Mouse (Mus musculus): ENCODE data around the gene Stambpl1.

Gene Stambpl1

GRCm38 (mm10) chr19:34284383-34284782 lies 92.4 kb downstream of the Stambpl1 start:
- DNase-seq (ENCODE audit: low spot score in 2 of 2) = no peak

GRCm38 (mm10) chr19:34284826-34285225 lies 92.8 kb downstream of the Stambpl1 start:
- DNase-seq (ENCODE audit: low spot score in 2 of 2) = no peak

DNA sequence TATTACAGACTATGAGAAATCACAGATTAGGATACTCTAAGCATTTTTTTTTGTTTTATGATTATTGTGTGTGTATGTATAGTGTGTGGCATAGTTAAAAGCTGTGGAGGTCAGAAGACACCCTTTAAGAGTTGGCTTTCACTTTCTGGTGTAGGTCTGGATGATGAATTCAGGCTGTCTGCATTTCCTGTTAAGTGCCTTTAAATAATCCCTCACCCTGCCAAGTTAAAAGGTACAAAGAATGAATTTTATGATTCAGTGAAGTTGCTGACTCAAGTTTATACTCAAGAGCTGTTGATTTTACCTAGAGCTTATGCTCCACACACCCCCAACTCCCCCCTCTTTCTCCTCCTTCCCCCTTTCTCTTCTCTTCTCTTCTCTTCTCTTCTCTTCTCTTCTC lies 95.2 kb downstream of the Stambpl1 start:
- no peak for DNase-seq (ENCODE audit: low spot score in 2 of 2)

DNA sequence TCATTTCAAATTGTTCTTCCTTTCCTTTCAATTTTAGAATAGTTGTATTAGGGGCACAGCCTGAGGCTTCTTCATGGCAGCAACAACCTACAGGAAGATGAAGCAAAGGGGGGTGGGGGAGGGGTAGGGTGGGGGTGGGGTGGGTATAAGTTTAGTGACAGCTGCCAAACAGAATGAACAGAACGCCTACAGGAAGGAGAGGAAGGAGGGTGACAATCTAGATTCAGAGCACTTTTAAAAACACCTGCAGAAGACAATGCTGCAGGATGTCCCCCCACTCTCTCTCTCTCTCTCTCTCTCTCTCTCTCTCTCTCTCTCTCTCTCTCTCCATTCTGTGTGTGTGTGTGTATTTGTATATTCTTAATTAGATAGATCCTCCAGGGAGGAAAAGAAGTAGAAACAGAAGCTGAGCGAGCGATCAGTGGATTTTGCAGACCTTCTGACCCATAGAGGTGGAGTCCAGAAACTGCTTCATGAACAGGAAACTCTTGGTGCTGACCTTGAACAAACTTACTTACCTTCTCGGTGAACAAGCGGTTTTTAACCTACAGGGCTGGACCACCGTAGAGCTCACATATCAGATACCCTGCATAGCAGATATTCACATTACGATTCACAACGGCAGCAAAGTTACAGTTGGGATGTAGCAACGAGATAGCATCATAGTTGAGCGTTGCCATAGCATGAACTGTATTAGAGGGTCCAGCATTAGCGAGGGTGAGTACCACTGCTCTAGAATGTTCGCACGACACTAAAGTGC lies 95.8 kb downstream of the Stambpl1 start:
- DNase-seq (ENCODE audit: low spot score in 2 of 2) = no peak

DNA sequence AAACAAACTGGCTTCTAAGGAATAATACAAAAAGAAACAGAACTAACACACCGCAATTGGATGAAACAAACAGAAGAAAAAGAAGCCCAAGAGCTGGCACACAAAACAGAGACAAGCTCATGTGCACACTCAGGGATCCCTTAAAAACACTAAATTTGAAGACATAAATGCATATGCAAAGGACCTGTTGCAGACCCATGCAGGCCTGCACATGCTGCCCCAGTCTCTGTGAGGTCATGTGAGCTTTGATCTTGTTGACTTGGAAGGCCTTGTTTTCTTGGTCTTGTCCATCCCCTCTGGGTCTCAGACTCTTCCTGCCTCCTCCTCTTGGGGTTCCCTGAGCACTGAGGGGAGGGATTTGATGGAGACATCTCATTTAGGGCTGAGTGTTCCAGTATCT lies 96.7 kb downstream of the Stambpl1 start:
- DNase-seq (ENCODE audit: low spot score in 2 of 2) = no peak
